Mouse (Mus musculus) yolk sac, embryonic 10.5 days (tissue): ENCODE data around the gene Hmgn2.

ENCODE experiments used
- DNase-seq: peaks from one replicate; pipeline ENCODE4 v3.0.0-alpha.2; 2017; ENCODE audit warnings: low spot score

Hmgn2 gene

DNA sequence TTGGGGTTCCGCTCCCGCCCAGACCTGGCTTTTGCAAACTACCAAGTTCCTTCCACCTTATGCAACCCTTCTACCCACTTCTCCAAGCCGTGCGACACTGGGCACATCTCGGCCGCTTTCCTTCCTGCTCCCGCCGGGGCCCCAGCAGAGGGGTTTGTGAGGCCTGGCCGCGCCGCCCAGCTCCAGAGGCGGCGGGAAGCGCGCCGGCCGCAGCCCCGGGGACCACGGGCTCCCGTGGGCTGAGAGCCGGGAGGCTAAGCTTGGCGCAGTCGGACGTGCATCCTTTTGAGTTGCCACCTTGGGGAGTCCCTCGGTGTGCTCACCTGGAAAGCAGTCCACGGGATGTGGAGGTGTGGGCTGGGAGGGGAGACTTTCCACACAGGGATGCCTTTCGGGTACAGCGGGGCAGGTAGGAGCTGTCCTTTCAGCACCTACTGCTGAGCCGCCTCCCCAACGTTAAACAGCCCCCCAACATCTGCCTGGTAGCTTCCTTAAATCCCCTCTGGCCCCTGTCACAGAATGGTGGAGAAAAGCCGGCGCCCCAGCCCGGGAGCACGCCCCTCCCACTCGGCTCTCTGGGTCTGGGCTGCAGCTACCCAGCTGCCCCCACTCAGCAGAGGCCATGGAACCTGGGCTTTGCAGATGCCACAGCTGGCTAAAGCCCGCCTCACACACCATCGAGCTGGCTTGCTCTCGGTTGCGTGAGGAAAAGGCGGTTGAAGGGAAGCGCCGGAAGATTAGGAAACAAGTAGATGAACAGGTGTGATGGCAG, at the start of gene Hmgn2:
TSS of gene Hmgn2 (minus strand) at position 501 of the 772 bp plus-strand sequence.
- peak; percentile 76 for DNase-seq

DNA sequence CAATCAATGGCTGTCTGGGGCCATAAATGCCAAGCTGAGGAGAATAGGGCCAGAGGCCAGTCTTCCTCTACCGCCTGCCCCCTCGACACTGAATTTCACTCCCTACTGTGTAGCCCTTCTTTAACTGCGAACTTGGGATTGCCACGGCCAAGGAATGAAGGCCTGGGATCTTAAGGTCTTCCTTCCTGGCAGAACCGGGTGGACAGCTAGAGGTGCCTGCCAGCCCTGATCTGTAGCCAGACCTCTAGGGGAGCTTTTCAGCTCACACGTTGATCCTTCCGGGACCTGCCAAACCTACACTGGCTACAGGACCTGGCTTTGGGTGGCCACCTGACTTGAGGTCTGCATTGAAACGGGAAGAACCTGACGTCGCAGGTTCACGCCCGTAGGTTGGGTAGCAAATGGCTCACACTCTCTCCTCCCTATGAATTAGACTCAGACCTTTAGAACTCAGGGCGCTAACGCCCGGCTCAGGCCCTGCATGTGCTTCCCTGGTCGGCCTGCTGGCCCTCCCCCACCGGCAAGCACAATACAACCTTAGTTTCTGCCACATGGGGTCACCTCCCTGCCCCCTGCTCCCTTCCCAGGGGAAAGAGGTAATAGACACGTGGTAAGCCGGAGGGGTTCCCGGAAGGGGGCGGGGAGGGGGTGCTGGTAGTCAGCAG, 48.9 kb upstream of the Hmgn2 start:
- peak; percentile 80 for DNase-seq

DNA sequence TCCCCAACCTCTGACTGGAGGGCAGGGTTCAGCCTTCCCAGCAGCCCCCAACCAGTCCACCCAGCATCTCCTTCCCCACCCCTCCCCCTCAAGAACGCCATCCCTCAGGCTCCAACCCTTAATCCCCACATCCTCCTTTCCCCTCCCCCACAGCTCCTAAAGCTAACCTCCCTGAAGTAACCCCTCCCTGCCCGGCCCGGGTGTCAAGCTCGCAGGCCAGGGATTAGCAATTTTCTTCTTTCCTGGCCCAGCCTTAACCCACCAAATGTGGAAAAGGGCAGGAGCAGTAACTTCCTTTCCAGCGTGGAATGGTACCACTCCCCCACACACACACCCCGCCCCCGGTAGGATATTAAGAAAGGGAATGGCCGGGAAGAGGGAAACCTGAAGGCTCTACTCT, 48.3 kb upstream of the Hmgn2 start:
- DNase-seq, result peak; percentile 96

DNA sequence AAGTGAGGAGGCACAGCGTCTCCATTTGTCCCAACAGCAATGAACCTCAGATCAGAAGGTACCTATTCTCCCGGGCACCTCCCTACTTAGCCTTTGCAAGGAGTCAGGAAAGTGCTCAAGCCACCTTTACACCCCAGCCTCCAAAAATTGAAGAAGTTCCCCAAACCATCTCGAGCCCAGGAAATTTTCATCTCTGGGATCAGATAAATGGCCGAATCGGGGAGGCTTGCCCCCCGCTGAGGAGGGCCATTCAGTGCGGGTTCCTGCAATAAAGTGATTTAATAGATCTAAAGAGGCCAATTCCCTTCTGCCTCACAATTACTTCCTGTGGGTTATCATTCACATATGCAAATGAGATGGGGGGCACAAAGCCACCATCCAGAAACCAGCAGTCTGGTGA, 47.8 kb upstream of the Hmgn2 start:
- DNase-seq, result no peak

DNA sequence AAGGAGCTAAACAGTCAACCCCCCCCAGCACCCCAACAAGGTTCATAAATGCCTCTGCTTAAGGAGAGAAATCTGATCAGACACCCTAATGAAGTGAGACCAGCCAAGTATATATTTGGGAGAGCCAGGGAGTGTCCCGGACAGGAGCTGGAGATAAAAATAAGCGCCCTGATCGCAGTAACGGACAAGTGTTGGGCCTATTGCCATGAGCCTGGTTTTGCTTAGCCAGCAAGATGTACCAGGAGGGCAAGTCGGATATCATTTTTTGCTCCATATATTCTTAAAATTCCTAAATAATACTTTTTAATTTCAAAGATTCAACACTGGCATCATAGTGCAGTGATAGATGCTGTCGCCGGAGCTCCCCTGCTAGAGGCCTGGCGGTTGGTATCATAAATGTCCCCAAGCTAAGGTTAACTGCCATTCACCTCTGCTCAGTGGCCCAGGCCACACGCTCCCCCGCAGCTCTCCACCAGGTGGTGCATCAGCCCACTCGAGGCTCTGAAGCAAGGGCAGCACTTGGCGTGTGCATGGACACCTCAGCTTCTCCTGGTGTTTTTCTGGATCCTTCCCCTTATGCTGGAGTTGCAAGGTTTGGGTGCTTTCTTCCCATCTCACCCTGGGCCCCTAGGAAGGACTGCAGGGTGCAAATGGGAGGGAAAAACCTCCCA, 44.5 kb upstream of the Hmgn2 start:
- DNase-seq, result peak; percentile 56

DNA sequence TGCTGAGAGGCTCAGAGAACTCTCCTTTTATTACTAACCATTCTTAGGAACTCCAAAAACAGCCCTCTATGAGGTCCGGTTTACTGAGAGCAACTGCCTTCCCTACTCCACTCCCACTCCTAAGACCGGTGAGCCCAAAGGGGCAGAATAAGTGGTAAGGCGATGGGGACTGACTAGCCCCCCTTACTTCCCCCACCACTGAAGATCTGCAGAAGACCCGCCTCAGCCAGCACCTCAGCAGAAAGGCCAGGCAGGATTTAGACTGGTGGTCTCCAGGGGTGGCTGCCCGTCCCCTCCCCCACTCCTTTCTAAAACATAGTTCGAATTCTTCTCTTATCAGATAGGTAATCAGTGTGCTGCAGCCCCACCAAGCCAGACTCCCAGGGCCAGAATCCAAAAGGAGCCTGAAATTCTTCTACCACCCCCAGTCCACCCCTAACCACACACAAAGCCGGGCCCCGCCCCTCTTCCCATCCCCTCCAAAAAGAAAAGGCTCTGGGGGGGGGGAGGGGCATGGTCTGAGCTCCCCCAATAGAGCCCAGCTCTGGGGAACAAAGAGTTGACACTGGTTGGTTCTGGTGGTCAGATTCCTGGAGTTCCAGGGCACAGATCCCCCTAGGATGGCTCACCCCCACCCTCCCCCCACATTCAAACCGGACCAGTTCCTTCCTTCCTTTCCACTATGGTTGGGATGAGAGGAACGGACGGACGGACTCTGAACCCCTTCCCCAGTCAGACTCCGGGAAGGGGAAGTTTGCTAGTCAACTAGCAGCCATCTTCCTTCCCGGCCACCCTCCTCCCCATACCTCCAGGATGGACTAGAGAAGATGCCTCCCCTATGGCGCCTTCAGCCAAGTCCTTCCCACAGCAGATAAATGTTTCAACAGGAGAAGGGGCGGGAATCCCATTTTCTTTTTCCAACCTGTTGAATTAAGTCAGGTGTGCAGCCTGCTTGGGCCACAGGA, 43.3 kb upstream of the Hmgn2 start:
- peak; percentile 87 for DNase-seq

DNA sequence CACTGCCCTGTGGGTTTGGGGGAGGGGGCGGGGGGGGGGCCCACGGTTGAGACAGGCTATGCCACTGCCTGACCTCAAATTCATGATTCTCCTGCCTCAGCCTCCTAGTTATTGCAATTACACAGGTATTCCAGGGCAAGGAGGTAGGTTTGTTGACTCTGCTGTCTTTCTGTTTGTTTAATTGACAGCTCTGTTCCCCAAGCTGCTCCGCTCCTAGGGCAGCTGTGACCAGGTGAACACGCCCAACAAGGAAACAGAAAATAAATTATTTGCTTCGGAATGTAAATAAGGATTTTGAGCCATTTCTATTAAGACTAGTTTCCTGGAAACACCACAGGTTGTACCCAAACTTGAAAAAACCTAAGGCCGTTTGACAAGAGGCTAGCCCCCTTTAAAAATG, 41.3 kb upstream of the Hmgn2 start:
- DNase-seq, result peak; percentile 70

DNA sequence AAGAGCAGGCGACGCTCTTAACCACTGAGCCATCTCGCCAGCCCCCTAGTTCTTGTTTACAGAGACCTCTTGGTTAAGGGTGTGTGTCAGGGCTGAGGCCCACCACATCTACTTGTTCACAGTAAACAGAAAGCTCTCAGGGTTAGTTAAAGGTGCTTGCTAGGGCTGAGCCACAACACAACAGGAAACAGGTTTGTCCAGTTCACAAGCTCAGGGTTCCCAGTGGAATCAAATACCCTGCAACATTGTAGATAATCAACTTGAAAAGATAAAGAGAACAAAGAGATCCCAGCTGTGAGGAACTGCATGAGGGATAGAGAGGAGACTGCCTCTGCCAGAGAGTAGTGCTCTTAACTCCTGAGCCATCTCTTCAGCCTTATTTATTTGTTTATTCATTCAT, 38.4 kb upstream of the Hmgn2 start:
- DNase-seq, result no peak

DNA sequence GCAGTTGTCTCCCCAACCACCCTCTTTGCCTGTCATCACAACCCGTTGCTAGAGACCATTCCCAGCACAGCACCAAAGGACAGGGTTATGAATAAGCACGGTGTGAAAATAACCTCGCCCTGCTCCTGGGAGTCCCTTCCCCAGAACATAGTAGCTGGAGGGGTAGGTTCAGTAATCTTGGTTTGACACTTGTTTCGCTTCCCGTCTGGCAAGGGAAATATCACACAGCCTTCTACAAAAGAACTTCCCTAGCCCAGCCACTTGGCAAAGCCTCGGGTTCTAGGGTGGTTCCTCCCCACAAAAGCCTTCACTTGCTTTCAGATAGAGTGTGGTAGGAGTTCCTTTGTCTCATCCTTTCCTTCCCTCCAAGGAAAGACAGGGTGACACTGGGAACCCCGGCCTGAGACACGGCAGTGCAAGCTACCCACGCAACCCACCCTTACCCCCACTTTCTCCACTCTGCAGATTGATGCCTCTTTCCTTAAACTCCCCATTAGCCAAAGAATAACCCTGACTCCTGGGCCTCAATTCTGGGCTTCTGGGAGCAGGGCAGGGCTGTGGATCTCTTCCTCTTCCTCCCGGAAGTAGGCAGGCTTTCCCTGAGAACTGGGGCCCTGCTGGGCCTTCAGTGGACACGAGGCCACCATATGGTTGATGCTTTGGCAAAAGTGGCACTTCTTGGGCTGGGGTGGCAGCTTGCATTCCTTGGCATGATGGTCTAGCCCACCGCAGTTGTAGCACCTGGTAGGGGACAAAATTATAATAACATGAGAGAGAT, 37.3 kb upstream of the Hmgn2 start:
- no peak for DNase-seq

DNA sequence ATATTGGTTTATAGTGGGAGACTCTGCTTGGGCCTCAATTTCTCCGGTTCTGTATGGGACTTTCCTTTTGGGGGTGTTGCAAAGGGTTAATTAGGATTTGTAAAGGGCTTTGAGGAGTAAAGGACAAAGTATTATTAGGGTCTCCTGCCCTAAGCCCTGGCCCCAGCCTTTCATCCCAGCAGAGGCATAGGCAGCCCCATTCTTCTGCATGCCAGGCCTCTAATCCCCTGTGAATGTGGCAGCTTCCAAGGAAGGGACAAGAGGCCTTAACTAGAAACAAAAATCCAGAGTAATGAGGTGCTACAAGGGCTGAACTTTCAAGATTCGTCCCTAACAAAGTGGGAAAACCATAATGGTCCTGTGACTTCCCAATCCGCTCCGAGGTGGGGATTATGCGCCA, 34.5 kb upstream of the Hmgn2 start:
- DNase-seq, result no peak

DNA sequence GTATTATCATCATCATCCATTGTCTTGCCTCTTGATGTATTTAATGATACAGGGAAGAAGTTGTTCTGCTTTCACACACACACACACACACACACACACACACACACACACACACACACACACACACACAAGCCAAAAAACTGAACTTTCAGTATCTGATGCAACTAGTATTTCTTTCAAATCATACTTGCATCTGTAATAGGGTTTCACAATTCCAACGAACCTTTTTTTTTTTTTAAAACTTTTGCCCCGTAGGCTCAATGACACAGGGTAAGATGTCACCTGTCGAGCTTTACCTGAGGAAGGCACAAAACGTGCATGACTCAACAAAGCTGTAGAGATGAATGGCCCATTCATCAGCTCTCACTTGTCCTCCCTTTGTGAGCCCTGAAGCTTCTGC, 33.8 kb upstream of the Hmgn2 start:
- DNase-seq, result no peak

DNA sequence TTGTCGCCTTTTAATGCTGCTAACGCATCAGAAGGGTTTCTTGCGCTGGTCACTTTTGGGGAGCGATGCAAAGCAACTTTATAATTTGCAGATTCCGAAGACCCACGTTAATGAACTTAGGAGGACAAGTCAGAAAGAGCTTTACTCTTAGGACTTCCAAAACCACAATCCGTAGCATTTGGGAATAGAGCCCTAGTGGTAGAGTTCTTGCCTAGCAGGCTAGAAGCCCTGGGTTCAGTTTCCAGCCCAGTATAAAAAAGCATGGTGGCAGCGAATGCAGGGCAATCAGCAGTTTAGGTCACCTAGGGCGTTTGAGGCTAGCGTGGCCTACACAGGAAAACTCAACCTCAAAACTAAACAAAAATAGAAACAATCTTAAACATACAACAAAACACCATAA, 33.3 kb upstream of the Hmgn2 start:
- no peak for DNase-seq

DNA sequence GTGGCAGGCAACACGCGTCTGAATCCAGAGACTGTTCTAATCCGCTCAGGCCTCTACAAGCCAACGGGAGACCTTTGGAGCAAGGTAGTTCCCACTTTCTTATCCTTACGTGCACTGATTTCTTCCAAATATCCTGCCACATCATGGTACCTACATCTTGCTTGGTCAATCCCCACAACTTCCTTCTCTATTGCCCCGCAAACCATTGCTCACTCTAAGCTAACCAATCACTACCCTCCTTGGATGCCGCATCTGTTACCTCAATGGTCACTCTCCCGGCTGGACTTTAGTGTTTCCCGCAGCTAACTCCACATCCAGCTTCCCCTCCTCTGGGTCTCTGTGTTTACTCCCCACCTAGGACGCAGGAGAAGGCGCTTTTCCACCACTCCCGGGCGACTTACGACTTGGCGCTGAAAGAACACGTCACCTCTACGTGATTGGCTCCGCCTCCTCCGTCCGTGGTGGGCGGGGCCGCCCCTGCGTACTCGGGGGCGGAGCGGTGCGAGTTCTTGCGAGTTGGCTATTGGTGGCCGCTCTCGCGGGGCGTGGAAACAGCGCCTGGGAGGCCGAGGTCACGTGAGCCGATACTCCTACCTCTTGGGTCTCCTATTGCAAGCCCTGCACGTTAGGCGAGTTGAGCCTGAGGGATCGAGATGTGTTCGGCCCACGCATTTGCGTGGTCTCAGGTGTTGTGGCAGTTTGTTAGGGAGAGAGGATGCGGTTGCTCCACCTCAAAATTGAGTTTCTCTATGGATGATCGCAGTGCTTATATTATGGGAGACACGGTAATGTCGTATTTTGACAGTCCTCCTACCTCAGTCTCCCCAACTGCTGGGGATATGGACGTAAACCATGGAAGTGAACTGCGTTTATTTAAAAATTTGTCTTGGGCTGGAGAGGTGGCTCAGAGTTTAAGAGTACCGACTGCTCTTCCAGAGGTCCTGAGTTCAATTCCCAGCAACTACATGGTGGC, 32.3 kb upstream of the Hmgn2 start, which contains the start of gene Dhdds:
TSS of gene Dhdds (minus strand) at position 453 of the 973 bp plus-strand sequence.
- peak; percentile 99 for DNase-seq

DNA sequence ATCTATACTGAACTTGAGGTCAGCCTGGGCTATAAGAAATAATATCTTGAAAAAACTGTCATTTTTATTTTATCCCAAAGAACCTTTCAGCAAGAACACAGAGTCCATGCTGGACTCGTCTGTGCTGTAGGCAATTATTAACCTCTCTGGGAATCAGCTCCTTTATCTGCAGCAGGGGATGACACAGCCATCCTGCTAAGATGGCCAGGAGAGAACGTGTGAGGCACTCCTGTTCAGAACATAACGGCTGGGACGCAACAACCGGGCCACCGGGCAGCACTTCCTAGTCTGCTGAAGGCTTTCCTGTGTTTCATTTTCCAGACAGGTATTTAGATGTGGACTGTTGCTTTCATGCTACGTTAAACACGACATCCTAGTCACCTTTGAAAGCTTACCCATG, 26.2 kb upstream of the Hmgn2 start:
- DNase-seq, result peak; percentile 53

DNA sequence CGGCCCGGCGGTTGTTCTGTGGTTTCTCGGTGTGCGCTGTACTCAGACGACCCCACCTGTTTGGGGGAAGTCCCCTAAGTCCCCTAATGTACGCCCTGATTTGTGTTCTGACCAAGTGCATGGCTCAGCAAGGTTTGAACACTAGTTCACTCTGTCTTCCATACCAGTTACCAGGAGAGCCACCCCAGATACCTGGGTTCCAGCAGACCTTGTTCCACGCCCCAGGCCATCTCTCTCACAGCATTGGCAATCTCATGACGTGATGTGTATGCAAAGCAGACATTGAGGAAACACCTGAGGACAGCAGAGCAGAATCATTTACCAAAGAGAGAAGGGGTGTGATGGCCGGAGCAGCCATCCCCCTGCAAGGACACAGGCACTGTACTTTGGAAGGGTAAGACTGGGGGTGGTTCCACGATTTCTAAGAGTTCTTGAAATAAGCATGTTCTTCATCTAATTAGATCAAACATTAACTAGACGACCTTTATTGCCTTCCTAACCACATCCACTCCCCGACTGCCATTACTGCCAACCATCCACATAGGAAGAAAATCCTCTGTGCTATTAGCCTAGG, 22.7 kb upstream of the Hmgn2 start:
- no peak for DNase-seq

DNA sequence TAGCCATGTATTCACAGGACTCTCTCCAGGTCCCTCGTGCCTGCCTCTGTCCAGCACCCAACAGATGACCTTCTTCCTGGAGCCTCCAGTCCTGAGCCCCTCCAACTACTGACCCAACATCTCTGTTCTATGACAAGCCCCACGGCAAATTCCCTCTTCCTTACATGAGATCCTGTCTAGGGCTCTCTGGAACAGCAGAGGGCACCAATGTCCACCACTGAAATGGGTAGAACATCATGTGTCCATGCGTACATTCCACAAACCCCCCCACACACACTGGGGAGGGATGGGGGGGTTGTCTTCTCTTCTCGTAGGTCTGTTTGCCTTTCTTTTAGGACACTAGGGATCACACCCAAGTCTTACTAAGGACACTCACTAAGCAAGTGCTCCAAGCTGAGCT, 21.6 kb upstream of the Hmgn2 start:
- DNase-seq, result no peak

DNA sequence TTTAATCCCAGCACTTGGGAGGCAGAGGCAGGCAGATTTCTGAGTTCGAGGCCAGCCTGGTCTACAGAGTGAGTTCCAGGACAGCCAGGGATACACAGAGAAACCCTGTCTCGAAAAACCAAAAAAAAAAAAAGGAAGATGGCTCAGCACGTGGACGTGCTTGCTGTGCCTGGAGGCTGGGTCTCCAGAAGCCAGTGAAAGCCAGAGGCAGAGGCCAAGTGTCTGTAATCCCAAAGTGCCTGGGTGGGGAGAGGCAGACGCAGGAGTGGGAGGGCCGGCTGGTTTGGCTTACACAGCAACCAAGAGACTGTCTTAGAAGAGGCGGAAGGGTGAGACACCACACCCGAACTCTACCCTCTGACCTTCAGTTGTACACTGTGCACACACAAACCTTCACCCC, 19.8 kb upstream of the Hmgn2 start:
- peak; percentile 61 for DNase-seq

DNA sequence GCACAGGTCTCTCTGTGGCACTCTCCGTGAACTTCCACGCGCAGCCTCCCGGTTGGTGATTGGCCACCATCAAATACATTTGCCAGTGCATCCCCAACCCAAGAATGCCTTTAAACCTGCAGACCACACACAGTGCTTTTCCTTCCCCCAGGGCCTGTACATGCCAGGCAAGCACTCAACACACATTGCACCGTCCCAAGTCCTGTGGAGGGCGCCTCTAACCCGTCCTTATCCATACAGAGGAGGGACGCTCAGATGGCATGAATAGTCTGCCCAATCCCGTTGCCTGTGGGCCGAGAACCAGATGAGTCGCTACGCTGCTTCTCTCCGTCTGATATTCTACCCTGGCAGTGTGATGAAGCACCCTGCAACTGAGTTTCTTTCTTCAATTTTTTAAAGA, 14.5 kb upstream of the Hmgn2 start:
- DNase-seq, result no peak

DNA sequence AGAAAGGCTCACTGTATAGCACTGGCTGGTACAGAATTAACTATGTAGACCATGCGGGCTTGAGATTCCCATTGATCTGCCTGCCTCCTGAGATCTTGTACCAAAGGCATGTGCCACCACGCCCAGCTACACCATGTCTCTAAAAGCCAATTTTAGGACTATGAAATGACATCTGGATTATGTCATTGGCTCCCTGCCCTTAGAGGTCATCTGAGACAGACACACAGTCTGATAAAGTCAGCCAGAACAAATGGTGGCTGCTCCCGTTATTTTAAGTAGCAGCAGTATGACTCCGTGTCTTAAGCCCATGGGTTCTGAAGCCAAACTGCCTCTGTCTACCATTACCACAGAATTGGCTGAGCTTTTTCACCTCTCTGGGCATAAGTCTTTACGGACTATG, 12.0 kb upstream of the Hmgn2 start:
- no peak for DNase-seq
